ENCODE assay signal across 33 mouse cellular contexts in the genomic region with DNA sequence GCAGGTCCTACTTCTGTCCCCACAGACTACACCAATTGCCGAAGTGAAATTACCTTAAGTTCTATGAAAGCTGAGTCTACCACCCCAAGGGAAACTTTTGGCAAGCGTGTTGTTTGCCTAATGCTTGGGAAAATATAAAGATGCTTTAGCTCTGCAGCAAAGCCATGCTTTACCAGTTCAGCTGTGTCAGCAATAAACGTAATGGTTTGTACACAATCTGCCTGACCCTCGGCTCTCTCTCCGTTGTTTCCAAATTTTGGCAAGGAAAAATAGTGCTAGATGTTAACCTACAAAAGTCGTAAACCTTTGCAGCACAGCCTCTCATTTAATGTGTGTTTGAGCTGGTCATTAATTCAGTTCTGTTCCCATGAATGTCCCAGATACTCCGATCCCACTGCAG. TPM values are rescaled to one million over a fixed set of nuclear protein-coding genes. Genes with fewer than 3 reads are reported as not detected.
DNase-seq lines count a peak whose midpoint lies in the region; ATAC-seq and TF ChIP-seq lines count a peak whose summit lies in the region.
"Had no signal": no experiment of that assay in that cellular context is flagged by ENCODE, and none has a peak within 500 bp of the region (broad histone marks: within the 10 kb centered on the region; RNA-seq: fewer than 3 reads in every experiment).

No protein-coding gene starts in this region.

- ATAC-seq in kidney, postnatal 0 days (replicated peaks; ENCODE audit: low FRiP score, low read depth): no peak
- ATAC-seq in lung, embryonic 14.5 days (ENCODE audit: insufficient read depth): no peak
- no peak for ATAC-seq in lung, postnatal 0 days
- ATAC-seq: activated CD4-positive, CD25-positive, alpha-beta regulatory T cell, adult 4 months; forebrain, embryonic 13.5 days; forebrain, embryonic 16.5 days; hindbrain, embryonic 16.5 days had no signal

- WGBS in kidney, postnatal 0 days: 56% methylated on average over 7 of the region's 7 CpGs
- WGBS in lung, embryonic 14.5 days: 65% methylated on average over 7 of the region's 7 CpGs
- 65% methylated on average over 7 of the region's 7 CpGs for WGBS in lung, postnatal 0 days

- no peak overlapping the region for H3K9ac ChIP-seq in kidney, postnatal 0 days (ENCODE audit: low read depth, low read length)
- H3K9ac ChIP-seq in lung, embryonic 14.5 days: no peak overlapping the region
- no peak overlapping the region for H3K9ac ChIP-seq in lung, postnatal 0 days (replicated peaks; ENCODE audit: low read depth)
- no peak overlapping the region for H3K9ac ChIP-seq in ES-E14 (ENCODE audit: insufficient read depth, low read depth, low read length, poor library complexity, severe bottlenecking)
- H3K9ac ChIP-seq: embryonic facial prominence, embryonic 13.5 days; forebrain, embryonic 13.5 days; hindbrain, embryonic 13.5 days had no signal

- no peak for TF ChIP-seq EP300 in lung, postnatal 0 days (IDR thresholded peaks at IDR 0.05)

- intact Hi-C loops in heart, postnatal 25 days (cut with DNase I): no loop called here

- H3K27ac ChIP-seq in kidney, postnatal 0 days: no peak overlapping the region
- no peak overlapping the region for H3K27ac ChIP-seq in lung, embryonic 14.5 days (ENCODE audit: low read depth)
- H3K27ac ChIP-seq in lung, postnatal 0 days (ENCODE audit: low read length): no peak overlapping the region
- H3K27ac ChIP-seq in ES-E14 (ENCODE audit: insufficient read depth, low read depth, low read length, poor library complexity, severe bottlenecking): no peak overlapping the region
- H3K27ac ChIP-seq: embryonic facial prominence, embryonic 13.5 days; forebrain, embryonic 10.5 days; forebrain, embryonic 13.5 days; hindbrain, embryonic 10.5 days; hindbrain, embryonic 13.5 days had no signal

- no peak overlapping the region for H3K4me2 ChIP-seq in kidney, postnatal 0 days (ENCODE audit: low read length)
- no peak overlapping the region for H3K4me2 ChIP-seq in lung, embryonic 14.5 days
- H3K4me2 ChIP-seq in lung, postnatal 0 days (replicated peaks; ENCODE audit: low read depth, low read length): no peak overlapping the region
- H3K4me2 ChIP-seq: embryonic facial prominence, embryonic 13.5 days; forebrain, embryonic 13.5 days; heart, embryonic 11.5 days; hindbrain, embryonic 13.5 days had no signal

- no peak overlapping the region for H3K4me3 ChIP-seq in kidney, postnatal 0 days (replicated peaks; ENCODE audit: low read depth, low read length)
- no peak overlapping the region for H3K4me3 ChIP-seq in lung, embryonic 14.5 days (ENCODE audit: low read depth, low read length)
- H3K4me3 ChIP-seq in lung, postnatal 0 days (ENCODE audit: low read depth, low read length): no peak overlapping the region
- no peak overlapping the region for H3K4me3 ChIP-seq in ES-E14 (ENCODE audit: insufficient read depth in 1 of 2, low read depth in 1 of 2, low read length in 2 of 2, poor library complexity in 1 of 2, severe bottlenecking in 1 of 2)
- H3K4me3 ChIP-seq: embryonic facial prominence, embryonic 13.5 days; forebrain, embryonic 10.5 days; forebrain, embryonic 13.5 days; hindbrain, embryonic 10.5 days; hindbrain, embryonic 13.5 days had no signal

- DNase-seq in heart, adult 11 months: peak; percentile 70
- no peak for DNase-seq in heart, postnatal 25 days (ENCODE audit: low spot score)
- peak; percentile 67 for DNase-seq in kidney, postnatal 0 days (ENCODE audit: low spot score)
- no peak for DNase-seq in kidney, postnatal 10 days
- DNase-seq in lung, embryonic 14.5 days: peak; percentile 17
- no peak for DNase-seq in lung, postnatal 0 days (ENCODE audit: low spot score)
- no peak for DNase-seq in ES-E14 (ENCODE audit: low read depth, low spot score)
- no peak for DNase-seq in layer of hippocampus, postnatal 36 days
- DNase-seq: adrenal gland, adult 8-10 months; adrenal gland, postnatal 25 days; B cell, adult 2 months; cerebellum, adult 11 months; cerebellum, adult 2 months; cerebellum, adult 9-11 months; cerebellum, postnatal 25 days; gastrocnemius, postnatal 10 days; gastrocnemius, postnatal 36 days; heart, postnatal 36 days had no signal

- H3K27me3 ChIP-seq in kidney, postnatal 0 days (ENCODE audit: insufficient read depth, low read length): no peaks in the 10 kb centered on the region
- no peaks in the 10 kb centered on the region for H3K27me3 ChIP-seq in lung, embryonic 14.5 days (ENCODE audit: insufficient read depth, low read length)
- H3K27me3 ChIP-seq in lung, postnatal 0 days (replicated peaks; ENCODE audit: insufficient read depth, low read length): no peaks in the 10 kb centered on the region
- H3K27me3 ChIP-seq: embryonic facial prominence, embryonic 13.5 days; forebrain, embryonic 13.5 days; hindbrain, embryonic 13.5 days had no signal

- TF ChIP-seq CTCF in kidney, postnatal 0 days (IDR thresholded peaks at IDR 0.05; ENCODE audit: low read depth): no peak
- no peak for TF ChIP-seq CTCF in lung, embryonic 14.5 days (IDR thresholded peaks at IDR 0.05; ENCODE audit: low read depth)
- TF ChIP-seq CTCF in lung, postnatal 0 days (IDR thresholded peaks at IDR 0.05): no peak

- H3K9me3 ChIP-seq in kidney, postnatal 0 days (replicated peaks; ENCODE audit: low read length): no peaks in the 10 kb centered on the region
- no peaks in the 10 kb centered on the region for H3K9me3 ChIP-seq in lung, embryonic 14.5 days (ENCODE audit: low read depth, low read length)
- no peaks in the 10 kb centered on the region for H3K9me3 ChIP-seq in lung, postnatal 0 days (ENCODE audit: low read length)
- no peaks in the 10 kb centered on the region for H3K9me3 ChIP-seq in ES-E14 (ENCODE audit: control insufficient read depth, insufficient read depth, low read depth, low read length)
- H3K9me3 ChIP-seq: embryonic facial prominence, embryonic 13.5 days; forebrain, embryonic 10.5 days; forebrain, embryonic 13.5 days; hindbrain, embryonic 10.5 days; hindbrain, embryonic 13.5 days had no signal

- in situ Hi-C loops in ES-E14 (cut with MboI; ENCODE audit: low sequenced_read_pairs in 2 of 2, unreplicated experiment in 2 of 2): no loop called here

- H3K36me3 ChIP-seq in kidney, postnatal 0 days (ENCODE audit: insufficient read depth, low read length): no peaks in the 10 kb centered on the region
- H3K36me3 ChIP-seq in lung, embryonic 14.5 days (ENCODE audit: insufficient read depth): no peaks in the 10 kb centered on the region
- no peaks in the 10 kb centered on the region for H3K36me3 ChIP-seq in lung, postnatal 0 days (ENCODE audit: insufficient read depth, low read length)
- no peaks in the 10 kb centered on the region for H3K36me3 ChIP-seq in ES-E14 (ENCODE audit: control insufficient read depth, insufficient read depth, low read length, poor library complexity, severe bottlenecking)
- H3K36me3 ChIP-seq: embryonic facial prominence, embryonic 13.5 days; forebrain, embryonic 10.5 days; hindbrain, embryonic 10.5 days; hindbrain, embryonic 13.5 days had no signal

- H3K4me1 ChIP-seq in kidney, postnatal 0 days (replicated peaks; ENCODE audit: insufficient read depth, low read length): no peaks in the 10 kb centered on the region
- H3K4me1 ChIP-seq in lung, embryonic 14.5 days (ENCODE audit: insufficient read depth): no peaks in the 10 kb centered on the region
- no peaks in the 10 kb centered on the region for H3K4me1 ChIP-seq in lung, postnatal 0 days (ENCODE audit: insufficient read depth, low read depth, low read length)
- H3K4me1 ChIP-seq in ES-E14 (ENCODE audit: control insufficient read depth in 2 of 2, insufficient read depth in 2 of 2, low read length in 2 of 2, poor library complexity in 1 of 2): no peaks in the 10 kb centered on the region
- H3K4me1 ChIP-seq: forebrain, embryonic 13.5 days; hindbrain, embryonic 13.5 days had no signal

TF ChIP-seq in ES-E14, 5 proteins besides CTCF, POLR2A, EP300 and RAD21:
- TF ChIP-seq MAFK (IDR thresholded peaks at IDR 0.05; ENCODE audit: insufficient read depth, low read depth, low read length) (peak; percentile 62), ZC3H11A (IDR thresholded peaks at IDR 0.05; ENCODE audit: borderline replicate concordance, low read depth, low read length) (no peak)

RNA-seq across cellular contexts. Expression of gene Tas2r119, which starts 44.8 kb away (rescaled TPM):
- not detected for total RNA-seq in heart, postnatal 25 days (2021)
- polyA plus RNA-seq in kidney, postnatal 0 days (2015; fragmentation: Nextera tagmentation; extraction: Ambion mirVana): not detected in 2 replicates
- polyA plus RNA-seq in lung, embryonic 14.5 days (2014; fragmentation: Nextera tagmentation; extraction: Ambion mirVana): not detected in 2 replicates
- polyA plus RNA-seq in lung, postnatal 0 days (2015; fragmentation: Nextera tagmentation; extraction: Ambion mirVana): not detected in 2 replicates
- total RNA-seq in ES-E14 (2012; rRNA removed): not detected in 2 replicates
- not detected for total RNA-seq in layer of hippocampus, postnatal 36 days (2021)
- total RNA-seq: adrenal gland, adult 8-10 months; adrenal gland, postnatal 25 days; common myeloid progenitor, adult 5-6 weeks; gastrocnemius, adult 18-20 months; gastrocnemius, postnatal 10 days; gastrocnemius, postnatal 36 days; granulocyte monocyte progenitor cell, adult 5-6 weeks; heart, adult 8-10 months; heart, postnatal 36 days had no signal
- polyA plus RNA-seq: activated CD4-positive, CD25-positive, alpha-beta regulatory T cell, adult 4 months; cerebellum, adult 2 months; embryonic facial prominence, embryonic 13.5 days; forebrain, embryonic 10.5 days; forebrain, embryonic 13.5 days; forebrain, embryonic 16.5 days; heart, embryonic 11.5 days; heart, embryonic 14.5 days; heart, postnatal 0 days; hindbrain, embryonic 10.5 days; hindbrain, embryonic 13.5 days; hindbrain, embryonic 16.5 days had no signal

Comparison
In these comparisons a context has a peak if more than half of its experiments do, and no peak if none do; other contexts are left out.
1. DNase-seq: peak in heart, adult 11 months (single experiment), kidney, postnatal 0 days (single experiment) and lung, embryonic 14.5 days (single experiment); none in heart, postnatal 25 days (single experiment), kidney, postnatal 10 days (single experiment), lung, postnatal 0 days (single experiment), ES-E14 (single experiment) and layer of hippocampus, postnatal 36 days (0 of 2).